Comparison of ENCODE assay signal across 20 mouse cellular contexts in genomic region chr16:41996956-41997355, GRCm38 (mm10).
DNase-seq lines count a peak whose midpoint lies in the region; ATAC-seq and TF ChIP-seq lines count a peak whose summit lies in the region.
"Had no signal": no experiment of that assay in that cellular context is flagged by ENCODE, and none has a peak within 500 bp of the region (broad histone marks: within the 10 kb centered on the region; RNA-seq: fewer than 3 reads in every experiment).

No protein-coding gene starts in this region.

- H3K27ac ChIP-seq in layer of hippocampus, adult 2 months = no peak overlapping the region
- H3K27ac ChIP-seq: hindbrain, embryonic 13.5 days; kidney, embryonic 15.5 days; limb, embryonic 10.5 days; macrophage; stomach, postnatal 0 days had no signal

- no peak for DNase-seq in frontal cortex, postnatal 25 days (ENCODE audit: low spot score in 2 of 2)
- DNase-seq in left cerebral cortex, postnatal 36 days (ENCODE audit: low spot score in 2 of 2) = peak; percentile 21 to 22
- no peak for DNase-seq in left cerebral cortex, adult 11 months (ENCODE audit: low spot score)
- DNase-seq in layer of hippocampus, adult 2 months (ENCODE audit: low spot score in 2 of 2) = peak; percentile 43 to 79
- DNase-seq in layer of hippocampus, adult 9-11 months = peak; percentile 78
- DNase-seq in adrenal gland, adult 2 months = no peak
- no peak for DNase-seq in thymus, postnatal 10 days (ENCODE audit: low spot score in 2 of 2)
- DNase-seq: adrenal gland, adult 8-10 months; cerebellum, postnatal 36 days; heart, postnatal 36 days; kidney, adult 11 months; kidney, postnatal 4 days had no signal

- TF ChIP-seq CTCF in layer of hippocampus, adult 2 months (conservative IDR thresholded peaks at IDR 0.05) = no peak

- peak; percentile 84 for ATAC-seq in frontal cortex, adult (ENCODE audit: low TSS enrichment)
- ATAC-seq: forebrain, embryonic 14.5 days; lung, postnatal 0 days had no signal

- intact Hi-C loops in left cerebral cortex, postnatal 36 days (cut with DNase I) = no loop called here

- H3K4me3 ChIP-seq in layer of hippocampus, adult 2 months = no peak overlapping the region
- H3K4me3 ChIP-seq: hindbrain, embryonic 13.5 days; kidney, embryonic 15.5 days; limb, embryonic 10.5 days had no signal

Comparison
In these comparisons a context has a peak if more than half of its experiments do, and no peak if none do; other contexts are left out.
1. DNase-seq: peak in left cerebral cortex, postnatal 36 days (2 of 2), layer of hippocampus, adult 2 months (2 of 2) and layer of hippocampus, adult 9-11 months (single experiment); none in frontal cortex, postnatal 25 days (0 of 2), left cerebral cortex, adult 11 months (single experiment), adrenal gland, adult 2 months (single experiment) and thymus, postnatal 10 days (0 of 2).